Mouse (Mus musculus) lung, postnatal 0 days (tissue): ENCODE measurements around the gene Wnt8b.
"Not testable (repeated sequence)": the region's sequence is repeated elsewhere in the genome, so short reads cannot be mapped to it uniquely, and the experiment has no call there.

ENCODE experiments used
- CTCF ChIP-seq: IDR thresholded peaks from 2 replicates; pipeline ENCODE4 v1.5.1; 2016; ENCODE audit warnings: antibody characterized with exemption, mild to moderate bottlenecking
- EP300 ChIP-seq: IDR thresholded peaks from 2 replicates; pipeline ENCODE4 v1.6.1; 2016; ENCODE audit warnings: antibody characterized with exemption, mild to moderate bottlenecking, control low read depth

GRCm38 (mm10) chr19:44465960-44466525, 27.2 kb upstream of the Wnt8b start:
- TF ChIP-seq CTCF, EP300: not testable (repeated sequence)
